In genomic region chr9:55508701-55509100, GRCm38 (mm10) we compare ENCODE assay signal across 33 mouse cellular contexts. TPM values are rescaled to one million over a fixed set of nuclear protein-coding genes. Genes with fewer than 3 reads are reported as not detected.
DNase-seq lines count a peak whose midpoint lies in the region; ATAC-seq lines count a peak whose summit lies in the region.
"Had no signal": no experiment of that assay in that cellular context is flagged by ENCODE, and none has a peak within 500 bp of the region (broad histone marks: within the 10 kb centered on the region; RNA-seq: fewer than 3 reads in every experiment).

No protein-coding gene starts in this region.

- no peaks in the 10 kb centered on the region for H3K9me3 ChIP-seq in heart, embryonic 12.5 days (replicated peaks)
- H3K9me3 ChIP-seq in hindbrain, embryonic 16.5 days (ENCODE audit: control insufficient read depth, low read length): no peaks in the 10 kb centered on the region
- H3K9me3 ChIP-seq: embryonic facial prominence, embryonic 10.5 days; embryonic facial prominence, embryonic 15.5 days; forebrain, embryonic 15.5 days; heart, embryonic 13.5 days; hindbrain, embryonic 13.5 days; limb, embryonic 10.5 days; limb, embryonic 15.5 days; midbrain, embryonic 10.5 days; midbrain, embryonic 15.5 days; neural tube, embryonic 15.5 days had no signal

- WGBS in heart, embryonic 12.5 days: 82% methylated on average over 4 of the region's 4 CpGs
- WGBS in hindbrain, embryonic 16.5 days: 53% methylated on average over 4 of the region's 4 CpGs

- ATAC-seq in heart, embryonic 12.5 days (ENCODE audit: insufficient number of reproducible peaks, low FRiP score): no peak
- no peak for ATAC-seq in hindbrain, embryonic 16.5 days
- ATAC-seq: forebrain, embryonic 15.5 days; intestine, postnatal 0 days; midbrain, embryonic 15.5 days had no signal

- peaks cover 29% of the 10 kb centered on the region for H3K4me1 ChIP-seq in heart, embryonic 12.5 days (replicated peaks)
- peaks cover 12% of the 10 kb centered on the region for H3K4me1 ChIP-seq in hindbrain, embryonic 16.5 days (ENCODE audit: control insufficient read depth, insufficient read depth, low read depth, low read length)

- H3K36me3 ChIP-seq in heart, embryonic 12.5 days: peaks cover 5% of the 10 kb centered on the region
- no peaks in the 10 kb centered on the region for H3K36me3 ChIP-seq in hindbrain, embryonic 16.5 days (ENCODE audit: control insufficient read depth, insufficient read depth, low read length)
- H3K36me3 ChIP-seq: embryonic facial prominence, embryonic 10.5 days; embryonic facial prominence, embryonic 15.5 days; forebrain, embryonic 15.5 days; heart, embryonic 13.5 days; hindbrain, embryonic 13.5 days; limb, embryonic 10.5 days; limb, embryonic 15.5 days; midbrain, embryonic 10.5 days; midbrain, embryonic 15.5 days; neural tube, embryonic 15.5 days had no signal

- intact Hi-C loops in gastrocnemius, postnatal 14 days (cut with DNase I; ENCODE audit: low total_unique reads): no loop called here

- peak; percentile 14 for DNase-seq in gastrocnemius, postnatal 25 days
- DNase-seq in gastrocnemius, postnatal 14 days: no peak
- peak; percentile 23 to 43 for DNase-seq in heart, adult 9 months (ENCODE audit: low spot score in 2 of 2)
- DNase-seq in lung, postnatal 25 days (ENCODE audit: low spot score): peak; percentile 18
- no peak for DNase-seq in lung, postnatal 14 days
- peak; percentile 34 for DNase-seq in skeletal muscle tissue, adult 2 months (ENCODE audit: low read depth, low spot score)
- DNase-seq: adrenal gland, adult 2 months; adrenal gland, postnatal 36 days; cerebellum, adult 8-10 months; cerebellum, postnatal 25 days; kidney, adult 9 months; layer of hippocampus, adult 9-11 months; right cerebral cortex, postnatal 25 days; spleen, adult 18-20 months; thymus, postnatal 14 days had no signal

- no peak overlapping the region for H3K4me3 ChIP-seq in heart, embryonic 12.5 days
- H3K4me3 ChIP-seq in hindbrain, embryonic 16.5 days (ENCODE audit: low read length): no peak overlapping the region
- H3K4me3 ChIP-seq: embryonic facial prominence, embryonic 10.5 days; embryonic facial prominence, embryonic 15.5 days; forebrain, embryonic 15.5 days; heart, embryonic 13.5 days; hindbrain, embryonic 13.5 days; limb, embryonic 10.5 days; limb, embryonic 15.5 days; midbrain, embryonic 10.5 days; midbrain, embryonic 15.5 days; neural tube, embryonic 15.5 days had no signal

- peaks cover 3% of the 10 kb centered on the region; the same call in 1 of the 2 replicates for H3K27me3 ChIP-seq in heart, embryonic 12.5 days (replicated peaks)
- peaks cover 5% of the 10 kb centered on the region for H3K27me3 ChIP-seq in hindbrain, embryonic 16.5 days (replicated peaks; ENCODE audit: control insufficient read depth, insufficient read depth, low read length)

- H3K9ac ChIP-seq in heart, embryonic 12.5 days: no peak overlapping the region
- H3K9ac ChIP-seq in hindbrain, embryonic 16.5 days (ENCODE audit: low read depth, low read length): no peak overlapping the region
- H3K9ac ChIP-seq: embryonic facial prominence, embryonic 15.5 days; forebrain, embryonic 15.5 days; heart, embryonic 13.5 days; hindbrain, embryonic 13.5 days; limb, embryonic 15.5 days; midbrain, embryonic 15.5 days; neural tube, embryonic 15.5 days had no signal

- no peak overlapping the region for H3K27ac ChIP-seq in heart, embryonic 12.5 days (ENCODE audit: poor library complexity, severe bottlenecking)
- H3K27ac ChIP-seq in hindbrain, embryonic 16.5 days (ENCODE audit: low read depth, low read length): no peak overlapping the region
- H3K27ac ChIP-seq: embryonic facial prominence, embryonic 10.5 days; embryonic facial prominence, embryonic 15.5 days; forebrain, embryonic 15.5 days; heart, embryonic 13.5 days; hindbrain, embryonic 13.5 days; limb, embryonic 10.5 days; limb, embryonic 15.5 days; midbrain, embryonic 10.5 days; midbrain, embryonic 15.5 days; neural tube, embryonic 15.5 days had no signal

- no peak overlapping the region for H3K4me2 ChIP-seq in heart, embryonic 12.5 days
- H3K4me2 ChIP-seq in hindbrain, embryonic 16.5 days (ENCODE audit: low read length): no peak overlapping the region
- H3K4me2 ChIP-seq: embryonic facial prominence, embryonic 15.5 days; forebrain, embryonic 15.5 days; heart, embryonic 13.5 days; hindbrain, embryonic 13.5 days; limb, embryonic 15.5 days; midbrain, embryonic 15.5 days; neural tube, embryonic 15.5 days had no signal

RNA-seq across cellular contexts. Expression of gene Etfa, which starts 3.3 kb away (rescaled TPM):
- total RNA-seq in gastrocnemius, postnatal 25 days (2021): 100 to 1,000 TPM; 245 to 247 TPM
- total RNA-seq in gastrocnemius, postnatal 14 days (2021): 100 to 1,000 TPM; 229 to 279 TPM
- polyA plus RNA-seq in heart, embryonic 12.5 days (2016; fragmentation: Nextera tagmentation; extraction: Ambion mirVana): 318 and 327 TPM in 2 replicates
- 99.7 and 111 TPM in 2 replicates for polyA plus RNA-seq in hindbrain, embryonic 16.5 days (2015; fragmentation: Nextera tagmentation; extraction: Ambion mirVana)

RNA-seq across cellular contexts. Expression of gene Isl2, which starts 29.8 kb away (rescaled TPM):
- total RNA-seq in gastrocnemius, postnatal 25 days (2021): not detected
- not detected for total RNA-seq in gastrocnemius, postnatal 14 days (2021)
- 0.59 and 1.0 TPM in 2 replicates for polyA plus RNA-seq in heart, embryonic 12.5 days (2016; fragmentation: Nextera tagmentation; extraction: Ambion mirVana)
- polyA plus RNA-seq in hindbrain, embryonic 16.5 days (2015; fragmentation: Nextera tagmentation; extraction: Ambion mirVana): 1.8 and 3.6 TPM in 2 replicates
- total RNA-seq: adrenal gland, adult 2 months; adrenal gland, postnatal 36 days; left cerebral cortex, postnatal 10 days; megakaryocyte progenitor cell, adult 5-6 weeks; MEL had no signal
- polyA plus RNA-seq: adrenal gland, adult 2 months; frontal cortex, adult 2 months; lung, embryonic 16.5 days had no signal

Comparison
In these comparisons a context has a peak if more than half of its experiments do, and no peak if none do; other contexts are left out.
1. DNase-seq: peak in gastrocnemius, postnatal 25 days (single experiment), heart, adult 9 months (2 of 2), lung, postnatal 25 days (single experiment) and skeletal muscle tissue, adult 2 months (single experiment); none in gastrocnemius, postnatal 14 days (single experiment) and lung, postnatal 14 days (single experiment).